Mouse (Mus musculus) right cerebral cortex, postnatal 14 days (tissue): ENCODE measurements around the gene Cyp4v3.

ENCODE experiments used
- DNase-seq: peaks from one replicate; pipeline ENCODE4 v3.0.0; 2022

Gene Cyp4v3

GRCm38 (mm10) chr8:45310967-45311366, 22.0 kb downstream of the Cyp4v3 start:
- DNase-seq = no peak

- DNase-seq = no peak
Measured at GRCm38 (mm10) chr8:45308366-45308765, 24.6 kb downstream of the Cyp4v3 start, which contains the start of gene Gm45753. Gene Gm45753 (minus strand): TSS chr8:45308466.

- DNase-seq = no peak
Measured at GRCm38 (mm10) chr8:45305479-45305878, 27.5 kb downstream of the Cyp4v3 start.

DNA sequence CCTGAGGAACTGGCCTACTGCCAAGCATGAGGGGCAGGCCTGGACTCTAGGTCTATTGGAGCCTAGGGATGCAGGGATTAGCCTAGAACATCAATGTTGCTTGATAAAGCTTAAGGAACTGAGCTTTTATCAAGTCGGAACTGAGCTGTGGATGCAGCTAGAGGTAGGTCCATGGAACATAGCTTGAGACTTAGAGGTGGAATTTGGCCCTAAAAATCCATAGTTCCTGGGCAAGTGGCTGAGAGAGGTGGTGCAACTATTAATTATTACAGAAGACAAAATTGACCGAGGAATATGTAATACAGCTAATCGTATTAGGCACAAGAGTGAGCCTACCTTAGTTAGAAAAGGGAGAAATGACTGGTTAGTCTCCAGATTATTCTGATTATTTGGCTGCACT, 28.7 kb downstream of the Cyp4v3 start:
- DNase-seq = no peak

- no peak for DNase-seq
Measured at GRCm38 (mm10) chr8:45302390-45302789, 30.6 kb downstream of the Cyp4v3 start.

DNA sequence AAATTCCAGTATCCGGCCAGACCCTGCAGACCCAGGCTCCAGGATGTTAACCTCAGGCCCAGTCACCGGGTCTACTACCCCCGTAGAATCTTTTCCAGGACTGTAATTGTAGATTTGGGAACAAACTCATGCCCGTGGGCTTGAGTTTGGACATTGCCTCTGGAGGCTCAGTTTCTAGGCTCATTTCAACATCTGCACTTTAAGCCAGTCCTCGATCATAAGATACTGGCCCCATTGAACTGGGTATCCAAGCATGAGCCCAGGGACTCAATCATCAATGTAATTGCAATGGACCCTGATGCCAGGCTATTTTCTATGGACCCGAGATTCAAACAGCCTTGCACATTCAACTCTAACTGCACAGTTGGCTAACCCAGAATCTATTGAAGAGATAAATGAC, 37.7 kb downstream of the Cyp4v3 start:
- DNase-seq = no peak

- DNase-seq = no peak
Measured at GRCm38 (mm10) chr8:45294687-45295086, 38.3 kb downstream of the Cyp4v3 start, which contains the start of gene Klkb1. Gene Klkb1 (minus strand): TSS chr8:45294859.

DNA sequence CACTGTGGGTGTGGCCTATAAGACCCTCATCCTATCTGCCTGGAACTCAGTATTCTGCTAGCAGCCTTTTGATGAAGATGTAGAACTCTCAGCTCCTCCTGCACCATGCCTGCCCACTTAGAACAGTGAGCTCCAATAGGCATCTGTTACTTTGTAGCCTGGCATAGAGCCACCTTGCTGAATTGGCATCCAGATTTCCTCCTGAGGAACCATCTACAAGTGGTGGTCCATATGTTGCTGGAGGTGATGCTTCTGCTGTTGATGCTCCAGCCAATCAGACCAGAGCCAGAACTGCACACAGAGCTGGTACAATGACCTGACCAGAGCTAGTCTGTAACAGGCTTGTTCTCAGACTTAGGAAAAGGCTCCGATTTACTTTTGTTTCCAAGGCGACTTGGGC, 41.2 kb downstream of the Cyp4v3 start:
- peak; percentile 21 for DNase-seq

DNA sequence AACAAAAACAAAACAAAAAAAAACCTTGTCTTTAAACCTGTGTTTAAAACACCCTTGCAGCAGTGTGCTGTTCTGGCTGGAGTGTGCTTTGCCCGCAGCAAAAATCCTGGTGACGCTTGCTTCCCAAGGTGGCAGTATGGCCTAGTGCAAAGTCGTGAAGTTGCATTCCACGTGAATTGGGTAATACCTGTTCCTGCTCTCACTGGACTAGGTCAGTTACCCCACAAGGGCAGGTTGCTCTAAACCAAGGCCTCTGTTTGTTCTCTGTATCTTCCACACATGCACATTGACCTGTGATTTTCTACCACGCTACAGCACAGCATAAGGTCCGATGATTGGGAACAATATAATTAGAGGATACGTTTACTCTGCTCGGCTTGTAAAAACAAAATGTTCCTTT, 51.4 kb downstream of the Cyp4v3 start:
- no peak for DNase-seq

GRCm38 (mm10) chr8:45277453-45277852, 55.6 kb downstream of the Cyp4v3 start:
- DNase-seq = no peak

DNA sequence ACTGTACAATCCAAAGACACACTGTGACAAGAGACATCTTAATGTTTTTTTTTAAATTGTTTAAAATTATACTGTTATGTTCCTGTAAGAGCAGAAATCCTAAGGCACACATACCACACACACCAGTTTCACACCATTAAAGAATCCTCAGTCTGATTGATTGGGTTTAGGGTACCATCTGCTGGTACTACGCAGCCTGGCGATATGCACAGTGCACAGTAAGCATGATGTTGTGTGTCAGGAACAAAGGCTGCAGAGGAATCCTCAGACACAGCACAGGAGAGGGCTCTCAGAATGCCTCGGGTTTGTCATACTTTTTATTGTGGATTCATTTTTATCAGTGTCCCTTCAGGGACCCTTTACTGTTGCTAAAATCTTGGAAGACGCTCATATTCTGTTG, 58.7 kb downstream of the Cyp4v3 start:
- DNase-seq = no peak

DNA sequence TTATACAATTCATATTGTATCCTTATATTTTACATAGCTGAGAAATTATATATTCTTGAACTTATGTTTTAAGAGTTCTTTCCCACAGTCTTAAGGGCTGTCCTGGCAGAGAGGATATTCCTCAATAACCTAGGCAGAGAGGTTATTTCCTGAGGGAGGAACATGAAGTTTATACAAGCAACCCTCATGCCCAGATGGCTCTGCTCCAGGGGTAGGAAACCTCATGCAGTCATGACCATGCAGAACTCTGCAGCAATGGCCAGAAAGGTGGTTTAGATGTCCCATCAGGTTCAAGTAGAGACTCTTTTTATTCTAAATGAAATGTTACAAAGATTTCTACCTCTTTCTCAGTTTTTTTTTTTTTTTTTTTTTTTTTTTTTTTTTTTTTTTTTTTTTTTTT, 64.0 kb downstream of the Cyp4v3 start:
- no peak for DNase-seq

GRCm38 (mm10) chr8:45268485-45268884, 64.5 kb downstream of the Cyp4v3 start:
- no peak for DNase-seq

DNA sequence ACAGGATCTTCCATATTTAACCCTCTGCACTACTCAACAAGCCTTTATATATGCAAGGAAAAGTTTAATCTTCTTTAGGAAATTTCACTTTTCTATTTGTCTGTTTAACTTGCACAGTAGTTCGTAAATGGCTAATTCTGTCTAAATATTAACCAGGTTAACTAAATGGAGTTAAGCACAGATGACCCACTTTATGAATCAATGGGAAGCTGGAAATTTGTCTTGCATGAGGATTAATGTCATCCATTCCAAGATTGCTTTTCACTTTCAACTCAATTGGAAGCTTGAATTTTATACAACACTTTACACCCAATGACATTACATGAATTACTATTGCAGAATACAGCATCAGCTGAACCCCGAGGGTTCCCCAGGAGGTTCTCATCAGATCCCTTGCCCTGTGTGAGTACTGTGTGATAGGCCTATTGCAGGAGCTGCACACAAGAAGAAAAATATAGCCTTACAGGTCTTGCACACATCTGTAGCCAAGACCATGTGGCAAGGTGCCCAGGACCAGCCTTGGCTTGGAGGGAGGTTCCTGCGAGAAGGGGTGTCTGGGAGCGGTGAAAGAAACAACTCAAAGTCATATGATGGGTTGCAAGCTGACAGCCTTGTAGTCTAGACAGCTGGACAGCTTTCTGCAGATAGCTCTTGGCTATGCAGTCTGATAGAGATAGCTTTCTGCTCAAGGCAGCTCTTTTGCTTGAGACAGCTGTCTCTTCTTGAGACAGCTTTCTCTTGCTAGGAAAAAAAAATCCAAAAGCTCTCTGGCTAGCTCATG, 65.2 kb downstream of the Cyp4v3 start:
- DNase-seq = no peak

GRCm38 (mm10) chr8:45266993-45267392, 66.0 kb downstream of the Cyp4v3 start:
- DNase-seq = no peak

- DNase-seq = no peak
Measured at GRCm38 (mm10) chr8:45264918-45265317, 68.1 kb downstream of the Cyp4v3 start.

GRCm38 (mm10) chr8:45262851-45263250, 70.2 kb downstream of the Cyp4v3 start:
- DNase-seq = no peak

- DNase-seq = no peak
Measured at GRCm38 (mm10) chr8:45261920-45262319, 71.1 kb downstream of the Cyp4v3 start, which contains the start of gene F11. Gene F11 (minus strand): TSS chr8:45262031.

DNA sequence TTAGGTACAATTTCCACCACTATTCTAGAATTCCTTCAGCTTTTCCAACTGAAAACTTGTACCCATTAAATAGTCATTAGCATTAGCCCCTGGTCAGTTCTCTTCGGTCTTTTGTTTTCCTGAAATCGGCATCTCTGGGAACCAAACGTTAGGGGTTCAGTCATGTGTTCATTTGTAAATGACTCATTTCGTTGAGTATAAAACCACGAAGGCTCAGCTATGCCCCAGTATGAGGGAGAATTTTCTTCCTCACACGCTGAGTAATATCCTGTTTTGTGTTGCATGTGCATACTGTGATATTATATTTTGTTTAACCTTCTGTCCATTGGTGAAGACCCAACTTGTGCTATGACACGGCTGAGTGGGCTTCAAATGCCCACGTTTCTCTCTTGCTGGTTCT, 74.6 kb downstream of the Cyp4v3 start:
- DNase-seq = no peak

GRCm38 (mm10) chr8:45255040-45255439, 78.0 kb downstream of the Cyp4v3 start:
- no peak for DNase-seq
